Mouse (Mus musculus): ENCODE results near the gene C130050O18Rik.
A peak's percentile ranks its signal among the peaks of the same experiment; 100 is the strongest.

The C130050O18Rik gene

GRCm38 (mm10) chr5:139404801-139405401 is at the start of gene C130050O18Rik:
Gene C130050O18Rik (plus strand): TSS chr5:139405280.
- DNase-seq, result no peak

GRCm38 (mm10) chr5:139358653-139359052 is 46.4 kb upstream of the C130050O18Rik start:
- peak; percentile 63 for DNase-seq

- no peak for DNase-seq
Measured at GRCm38 (mm10) chr5:139359244-139359643, 45.8 kb upstream of the C130050O18Rik start.

GRCm38 (mm10) chr5:139363858-139364257 is 41.2 kb upstream of the C130050O18Rik start:
- DNase-seq, result no peak

GRCm38 (mm10) chr5:139364260-139364910 is 40.7 kb upstream of the C130050O18Rik start:
- peak; percentile 88 for DNase-seq

GRCm38 (mm10) chr5:139364911-139365571 is 40.0 kb upstream of the C130050O18Rik start:
- no peak for DNase-seq

GRCm38 (mm10) chr5:139365827-139366226 is 39.3 kb upstream of the C130050O18Rik start:
- peak; percentile 45 for DNase-seq

GRCm38 (mm10) chr5:139366484-139366883 is 38.6 kb upstream of the C130050O18Rik start:
- DNase-seq, result peak; percentile 15

- DNase-seq, result peak; percentile 21
Measured at GRCm38 (mm10) chr5:139367884-139368458, 37.1 kb upstream of the C130050O18Rik start.

- peak; percentile 88 for DNase-seq
Measured at GRCm38 (mm10) chr5:139368638-139369320, 36.3 kb upstream of the C130050O18Rik start.

GRCm38 (mm10) chr5:139370336-139370735 is 34.7 kb upstream of the C130050O18Rik start:
- DNase-seq, result peak; percentile 22

GRCm38 (mm10) chr5:139371118-139371517 is 34.0 kb upstream of the C130050O18Rik start:
- DNase-seq, result no peak

- peak; percentile 94 for DNase-seq
Measured at GRCm38 (mm10) chr5:139371631-139372401, 33.3 kb upstream of the C130050O18Rik start.

GRCm38 (mm10) chr5:139373126-139373525 is 32.0 kb upstream of the C130050O18Rik start:
- DNase-seq, result peak; percentile 57

- DNase-seq, result peak; percentile 65
Measured at GRCm38 (mm10) chr5:139373889-139374444, 31.1 kb upstream of the C130050O18Rik start.

- no peak for DNase-seq
Measured at GRCm38 (mm10) chr5:139374841-139375240, 30.2 kb upstream of the C130050O18Rik start.

GRCm38 (mm10) chr5:139377468-139378270 is 27.4 kb upstream of the C130050O18Rik start, which contains the start of gene Gpr146:
Gene Gpr146 (plus strand): TSS chr5:139377697.
- DNase-seq, result peak; percentile 85

- DNase-seq, result no peak
Measured at GRCm38 (mm10) chr5:139378271-139378556, 26.9 kb upstream of the C130050O18Rik start.

GRCm38 (mm10) chr5:139378986-139379629 is 26.0 kb upstream of the C130050O18Rik start:
- DNase-seq, result peak; percentile 97

- DNase-seq, result no peak
Measured at GRCm38 (mm10) chr5:139379771-139380384, 25.2 kb upstream of the C130050O18Rik start.
